Mouse (Mus musculus): ENCODE measurements around the gene Ehd4.

- no peak for TF ChIP-seq CTCF (conservative IDR thresholded peaks at IDR 0.05; ENCODE audit: low read length)
- no peak for TF ChIP-seq NANOG (IDR thresholded peaks at IDR 0.05; ENCODE audit: borderline replicate concordance, low read length)
Measured at GRCm38 (mm10) chr2:120146543-120146942, 7.9 kb downstream of the Ehd4 start.

Measured in E14TG2a.4 (cell line).